Mouse (Mus musculus): ENCODE results near the gene Nudt21.

Gene Nudt21

DNA sequence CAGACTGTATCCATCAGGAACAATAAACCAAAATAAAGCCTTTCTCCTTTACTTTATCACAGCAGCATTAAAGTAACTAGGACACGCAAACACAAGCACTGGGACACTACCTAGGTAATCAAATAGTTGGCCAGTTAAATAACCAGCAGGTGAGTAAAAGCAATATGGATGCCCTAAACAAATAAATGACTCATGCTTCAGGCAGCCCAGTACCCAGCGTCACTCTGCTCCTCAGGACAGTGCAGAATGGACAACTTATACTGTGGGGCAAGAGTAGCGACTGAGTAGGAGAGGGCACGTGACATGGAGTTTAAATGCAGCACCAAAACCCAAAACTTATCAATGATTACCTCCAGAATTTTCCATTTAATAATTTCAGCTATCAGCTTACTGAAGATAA, 47.1 kb downstream of the Nudt21 start:
- DNase-seq, result no peak

DNA sequence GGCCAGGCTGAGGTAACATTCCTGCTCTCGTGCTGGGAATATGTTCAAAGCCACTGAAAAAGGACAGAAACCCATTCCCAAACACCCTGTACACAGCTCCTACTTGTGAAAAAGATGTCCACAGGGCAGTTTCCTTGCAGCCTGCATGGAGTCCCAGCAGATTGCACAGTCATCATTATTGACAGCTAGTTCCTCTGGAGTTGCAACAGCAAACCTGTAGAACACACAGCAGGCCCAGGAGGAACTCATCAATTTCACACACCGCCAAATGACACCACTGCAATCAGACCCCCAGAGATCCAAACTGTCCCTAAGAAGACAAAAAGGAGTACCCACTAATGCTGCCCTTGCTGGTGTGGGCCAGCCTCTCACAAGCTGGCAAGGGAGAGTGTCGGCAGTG, 52.1 kb downstream of the Nudt21 start:
- no peak for DNase-seq

DNA sequence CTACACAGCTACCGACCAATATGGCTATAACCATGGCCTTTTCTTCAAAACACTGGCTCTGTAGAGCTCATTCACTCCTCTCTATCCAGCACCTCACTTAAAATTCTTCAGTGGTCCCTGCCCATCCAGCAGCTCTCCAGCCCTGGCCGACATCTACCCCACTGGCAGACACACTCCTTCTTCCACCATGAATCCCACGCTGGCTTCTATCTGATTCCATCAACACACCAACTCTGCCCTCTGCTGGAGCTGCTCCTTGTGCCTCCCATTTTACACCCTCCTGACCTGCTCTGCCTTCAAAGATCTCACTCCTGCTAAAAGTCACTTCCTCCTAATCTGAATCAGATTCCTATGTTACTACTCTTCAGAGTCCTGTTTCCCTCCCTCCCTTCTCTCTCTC, 53.0 kb downstream of the Nudt21 start:
- DNase-seq, result no peak

DNA sequence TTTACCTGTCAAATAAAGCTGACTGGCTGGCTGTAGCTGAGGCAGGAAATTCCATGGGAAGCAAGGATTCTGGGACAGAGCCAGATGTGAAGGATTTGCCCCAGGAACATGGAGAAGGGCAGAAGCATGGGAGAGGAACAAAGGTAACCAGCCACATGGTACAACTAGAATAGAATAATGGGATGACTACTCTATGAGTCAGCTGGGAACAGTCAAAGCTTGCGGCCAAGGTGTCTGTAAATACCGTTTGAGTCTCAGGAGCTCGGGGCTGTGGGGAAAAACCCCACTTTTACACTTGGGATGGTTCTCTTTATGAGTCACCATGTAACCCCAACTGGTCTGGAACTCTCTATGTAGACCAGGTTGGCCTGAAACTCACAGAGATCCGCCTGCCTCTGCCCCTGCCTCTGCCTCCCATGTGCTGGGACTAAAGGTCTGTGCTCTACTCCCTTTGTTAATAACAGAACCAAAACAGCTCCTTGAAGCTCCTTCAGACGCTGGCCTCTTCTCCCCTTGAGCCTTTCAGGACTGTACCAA, 55.1 kb downstream of the Nudt21 start:
- no peak for DNase-seq

DNA sequence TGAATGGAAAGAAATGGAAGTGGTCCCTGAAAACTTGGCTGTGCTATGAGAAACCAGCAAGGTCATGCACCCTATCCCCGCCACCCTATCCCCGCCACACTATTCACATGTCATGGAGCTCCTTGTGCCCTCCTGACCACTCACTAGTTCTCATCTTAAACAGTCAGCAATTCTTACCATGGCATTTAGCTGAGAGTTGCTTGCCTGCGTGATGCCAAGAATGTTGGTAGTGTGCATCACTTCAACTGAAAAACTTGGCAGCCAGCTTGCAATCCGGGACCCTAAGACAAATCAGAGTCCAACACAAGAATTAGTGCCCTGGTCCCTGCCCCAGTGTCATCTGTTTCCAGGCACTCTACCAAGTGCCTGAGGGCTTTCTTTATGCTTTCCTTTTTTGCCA, 56.7 kb downstream of the Nudt21 start:
- no peak for DNase-seq

DNA sequence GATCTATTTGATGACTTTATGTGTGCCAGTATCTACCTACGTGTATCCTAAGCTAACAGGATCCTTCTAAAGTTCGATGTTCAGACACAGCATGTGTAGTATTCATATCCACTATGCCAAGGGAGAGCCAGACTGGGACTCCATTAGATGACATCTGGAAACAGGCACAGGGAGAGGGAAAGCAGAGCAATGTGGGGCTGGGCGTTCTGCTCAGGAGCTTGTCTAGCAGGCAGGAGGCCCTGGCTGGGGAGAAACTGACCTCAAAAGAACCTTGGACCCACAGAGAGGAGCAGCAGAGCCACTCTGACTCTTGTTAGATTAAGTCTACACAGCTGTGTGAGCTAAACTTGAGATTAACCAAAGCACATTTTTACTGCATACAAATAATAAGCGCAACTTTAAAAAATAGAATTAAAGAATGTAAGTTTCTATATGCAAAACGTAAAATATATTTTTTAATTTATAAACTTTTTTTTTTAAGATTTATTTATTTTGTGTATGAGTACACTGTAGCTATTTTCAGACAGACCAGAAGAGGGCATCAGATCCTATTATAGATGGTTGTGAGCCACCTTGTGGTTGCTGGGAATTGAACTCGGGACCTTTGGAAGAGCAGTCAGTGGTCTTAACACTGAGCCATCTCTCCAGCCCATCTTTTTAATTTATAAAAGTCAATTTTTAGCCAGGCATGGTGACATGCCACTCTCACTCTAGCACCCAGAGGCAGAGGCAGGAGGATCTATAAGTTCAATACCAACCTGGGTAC, 60.2 kb downstream of the Nudt21 start:
- DNase-seq, result no peak

DNA sequence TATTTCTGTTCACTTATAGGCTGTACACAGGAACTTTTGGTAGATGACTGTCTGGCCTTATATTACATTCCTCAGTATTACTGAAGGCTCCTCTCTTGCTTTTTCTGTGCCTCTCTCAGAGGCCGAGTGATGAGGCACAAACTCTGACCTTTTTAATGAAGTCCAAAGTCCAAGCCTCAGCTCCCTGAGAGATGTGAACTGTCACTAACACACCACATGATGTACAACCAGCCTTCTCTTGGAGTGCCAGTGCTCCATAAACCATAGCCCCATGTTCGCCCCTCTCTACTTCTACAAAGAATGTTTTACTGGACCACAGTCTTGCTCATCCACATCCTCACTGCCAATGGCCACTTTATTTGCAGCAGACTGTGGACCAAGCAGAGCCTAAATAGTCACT, 61.5 kb downstream of the Nudt21 start:
- no peak for DNase-seq

DNA sequence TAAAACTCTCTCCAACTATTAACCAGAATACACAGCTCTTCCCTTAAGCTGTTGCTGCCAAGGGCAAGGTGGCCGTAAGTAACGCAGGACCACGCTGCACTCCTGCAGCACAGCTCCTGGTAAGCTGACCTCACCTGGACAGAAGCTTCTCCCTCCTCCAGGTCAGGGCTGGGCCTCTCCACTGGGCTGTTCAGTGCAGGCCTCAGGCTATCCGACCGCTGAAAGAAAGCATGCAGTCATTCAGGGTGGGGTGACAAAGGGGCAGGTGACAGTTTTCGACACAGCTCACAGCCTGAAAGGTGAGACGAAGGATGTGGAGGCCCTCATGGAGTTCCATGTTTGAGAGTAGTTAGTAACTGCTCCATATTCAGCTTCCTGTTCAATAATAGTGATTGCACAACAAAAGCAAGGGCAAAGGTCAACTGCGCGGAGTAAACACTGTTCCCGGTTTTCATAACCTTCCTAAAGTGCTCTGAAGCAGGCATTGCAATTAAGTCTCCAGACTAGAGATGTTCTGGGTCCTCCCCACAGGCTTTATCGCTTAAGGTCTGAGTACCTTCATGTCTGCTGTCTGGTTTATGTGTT, 62.1 kb downstream of the Nudt21 start:
- no peak for DNase-seq

DNA sequence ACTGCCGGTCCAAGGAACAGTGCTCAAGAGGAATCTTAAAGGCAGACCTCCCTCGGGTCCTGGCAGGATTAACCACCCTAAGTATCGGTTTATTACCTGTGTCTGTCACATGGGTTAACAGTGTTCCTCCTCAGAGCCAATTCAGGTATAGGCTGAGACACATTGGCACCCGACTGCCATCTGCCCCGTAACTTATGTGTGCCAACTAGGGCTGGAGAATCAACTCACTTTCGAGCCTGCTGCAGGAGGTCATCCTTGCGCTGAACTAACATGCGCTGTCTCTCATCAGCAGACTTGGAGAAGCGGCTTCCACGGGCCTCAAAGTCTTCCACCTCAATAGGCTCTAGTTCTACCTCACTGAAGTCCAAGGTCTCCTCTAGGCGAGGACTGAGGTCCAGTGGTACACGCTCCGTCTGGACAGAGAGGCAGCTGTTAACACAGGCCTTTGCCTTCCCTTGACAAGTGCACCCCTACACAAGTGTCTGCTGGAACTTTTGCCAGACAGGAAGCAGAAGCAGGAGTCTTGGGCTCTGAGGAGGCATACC, 62.9 kb downstream of the Nudt21 start:
- no peak for DNase-seq

DNA sequence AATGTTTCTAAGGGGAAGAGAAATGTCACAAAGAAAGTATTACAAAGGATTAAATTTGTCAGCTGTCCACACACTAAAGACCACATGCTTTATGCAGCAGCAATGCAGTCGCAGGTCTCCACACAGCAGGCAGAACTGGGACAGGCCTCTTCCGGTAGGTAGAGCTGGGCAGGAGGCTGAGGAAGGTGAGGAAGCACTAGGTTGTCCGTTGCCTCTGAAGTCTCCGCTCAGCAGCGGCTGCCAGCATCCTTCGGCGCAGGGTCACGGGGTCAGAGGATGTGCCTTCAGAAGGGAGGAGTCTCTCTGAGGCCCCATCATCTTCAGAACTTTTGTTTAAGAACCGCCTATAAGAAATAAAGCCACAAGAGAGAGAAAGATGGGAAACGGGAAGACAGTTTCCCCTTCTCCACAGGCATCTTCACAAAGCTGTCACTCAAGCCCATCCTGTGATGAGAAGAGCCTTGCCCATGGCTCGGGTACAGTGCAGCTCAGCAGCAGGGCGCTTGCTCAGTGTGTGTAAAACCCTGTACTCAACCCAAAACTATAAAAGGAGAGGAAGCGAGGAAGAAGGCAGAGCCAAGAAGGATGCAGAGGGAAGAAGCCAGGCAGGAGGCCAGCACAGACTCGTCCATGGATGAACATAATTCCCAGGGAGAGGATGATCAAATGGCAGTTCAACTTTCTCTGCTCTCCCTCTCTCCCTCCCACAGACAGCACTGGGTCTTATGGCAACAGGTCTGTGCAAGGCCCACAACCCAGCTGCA, 63.7 kb downstream of the Nudt21 start:
- DNase-seq, result no peak

DNA sequence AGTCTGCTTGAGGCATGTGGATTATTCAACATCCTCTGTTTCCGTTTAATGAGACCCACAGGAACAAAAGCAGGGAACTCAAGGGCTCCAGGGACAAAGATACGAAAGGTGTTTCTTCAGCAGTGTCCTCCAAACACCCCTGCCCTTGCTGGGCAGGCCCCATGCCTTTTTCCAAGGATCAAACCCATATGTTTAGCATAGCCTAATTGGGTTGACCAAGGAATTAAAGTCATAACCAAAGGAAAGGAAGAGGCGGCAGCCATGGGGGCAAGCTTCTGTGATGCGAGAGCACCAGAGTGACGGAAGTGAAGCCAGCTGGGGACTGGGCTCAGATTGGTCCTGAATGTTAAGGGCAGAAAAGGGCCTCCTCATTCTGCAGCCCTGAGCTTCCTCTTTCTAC, 64.6 kb downstream of the Nudt21 start:
- DNase-seq, result no peak

DNA sequence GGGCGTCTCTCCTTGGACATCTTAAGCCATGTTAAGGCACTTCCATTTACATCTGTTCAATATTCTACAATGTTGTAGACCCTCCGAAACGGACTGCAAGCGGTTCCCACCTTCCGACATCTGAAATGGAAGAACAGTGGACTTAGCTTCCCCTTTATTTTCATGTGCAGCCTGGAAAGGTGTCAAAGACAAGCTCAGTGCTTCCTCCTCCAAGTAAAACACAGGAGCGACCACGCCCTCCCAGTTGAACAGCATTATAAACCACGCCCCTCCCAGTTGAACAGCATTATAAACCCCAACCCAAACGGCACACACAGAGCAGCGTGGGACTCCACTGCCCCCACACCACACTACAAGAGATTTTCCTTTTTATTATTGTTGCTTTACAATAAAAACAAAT, 65.4 kb downstream of the Nudt21 start:
- no peak for DNase-seq

DNA sequence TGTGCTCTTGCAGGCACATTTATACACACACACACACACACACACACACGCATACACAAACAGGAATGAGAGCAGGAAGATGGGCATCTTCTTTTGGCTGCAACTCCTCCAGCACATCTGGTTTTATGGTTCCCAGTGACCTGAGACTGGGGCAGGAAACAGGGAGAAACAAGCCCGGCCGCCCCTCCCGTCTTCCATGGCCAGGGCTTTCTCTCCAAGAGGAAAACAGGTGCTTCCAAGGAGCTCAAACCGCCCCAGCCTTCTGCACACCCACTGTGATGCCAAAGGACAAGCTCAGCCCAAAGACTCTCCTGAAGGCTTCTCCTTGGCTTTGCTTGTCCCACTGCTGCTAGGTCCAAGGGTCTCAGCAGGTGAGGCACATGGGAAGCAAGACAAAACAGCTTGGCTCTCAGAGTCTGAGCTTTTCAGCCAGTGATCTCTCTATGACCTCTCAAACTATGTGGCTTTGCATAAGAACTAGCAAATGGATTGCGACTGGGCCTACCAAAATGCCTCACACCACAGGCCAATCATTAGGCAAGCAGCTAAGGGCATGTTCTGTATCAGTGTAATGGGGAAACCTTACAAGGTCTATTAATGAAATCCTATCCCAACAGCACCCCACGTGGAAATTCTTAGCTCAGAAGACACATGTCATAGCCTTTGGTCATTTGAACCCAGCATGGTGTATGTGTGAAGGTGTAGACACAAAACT, 67.0 kb downstream of the Nudt21 start:
- DNase-seq, result no peak

DNA sequence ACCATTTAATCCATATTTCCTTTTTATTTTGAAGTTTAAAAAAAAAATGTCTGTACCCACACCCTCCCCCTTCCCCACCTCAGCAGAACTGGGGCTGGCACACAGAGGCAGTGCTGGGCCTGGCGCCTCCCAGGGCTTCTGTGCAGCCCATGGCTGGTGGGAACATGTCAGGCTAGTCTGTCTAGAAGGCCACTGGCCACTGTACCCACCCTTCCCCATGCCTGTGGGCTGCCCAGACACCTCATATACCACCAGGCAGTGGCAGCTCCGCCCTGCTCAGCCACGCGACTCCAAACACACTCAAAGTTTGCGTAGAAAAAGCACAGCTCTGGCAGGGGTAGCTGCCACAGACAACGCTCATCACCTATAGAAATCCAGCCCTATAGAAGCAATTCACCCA, 68.5 kb downstream of the Nudt21 start:
- DNase-seq, result no peak

All from cerebellum, adult 8-10 months (tissue).